Mouse (Mus musculus) liver, adult 2 months (tissue): ENCODE data around the gene Aff3.

Experiments
- CTCF ChIP-seq: fragments of 200-500 bp; IDR thresholded peaks from 2 replicates; pipeline ENCODE4 v1.5.1; 2011; ENCODE audit warnings: low read depth, low read length, control low read depth
- POLR2A ChIP-seq: fragments of 200-500 bp; IDR thresholded peaks from 2 replicates; pipeline ENCODE4 v1.6.1; 2011; ENCODE audit warnings: low read length, control low read depth; ENCODE audit not compliant: insufficient read depth; ENCODE audit errors: extremely low read depth

DNA sequence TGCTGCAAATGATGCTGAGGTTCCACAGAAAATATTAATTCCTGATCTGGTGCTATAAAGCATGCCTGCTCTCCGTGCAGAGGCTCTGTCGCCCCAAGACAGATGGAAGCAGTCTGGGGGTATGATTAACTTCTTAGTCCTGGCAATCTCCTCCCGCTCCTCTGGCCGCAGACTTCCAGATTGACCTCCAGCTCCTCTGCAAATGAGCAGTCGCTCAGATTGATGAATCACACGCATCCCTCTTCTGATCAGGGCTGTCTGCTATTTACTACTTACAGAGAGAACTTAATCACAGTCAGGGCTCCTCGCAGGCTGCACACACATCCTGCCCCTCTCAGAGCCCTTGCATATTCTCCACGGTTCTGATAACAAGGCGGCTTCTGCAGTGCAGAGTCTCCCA, 416.7 kb downstream of the Aff3 start:
- TF ChIP-seq POLR2A: no peak
- no peak for TF ChIP-seq CTCF
